Mouse (Mus musculus): ENCODE data around the gene Trim10.

Trim10 gene

GRCm38 (mm10) chr17:36869284-36869954, at the start of gene Trim10:
Gene Trim10 (plus strand): TSS chr17:36869574.
- no peak for DNase-seq (ENCODE audit: low spot score in 2 of 2)

DNA sequence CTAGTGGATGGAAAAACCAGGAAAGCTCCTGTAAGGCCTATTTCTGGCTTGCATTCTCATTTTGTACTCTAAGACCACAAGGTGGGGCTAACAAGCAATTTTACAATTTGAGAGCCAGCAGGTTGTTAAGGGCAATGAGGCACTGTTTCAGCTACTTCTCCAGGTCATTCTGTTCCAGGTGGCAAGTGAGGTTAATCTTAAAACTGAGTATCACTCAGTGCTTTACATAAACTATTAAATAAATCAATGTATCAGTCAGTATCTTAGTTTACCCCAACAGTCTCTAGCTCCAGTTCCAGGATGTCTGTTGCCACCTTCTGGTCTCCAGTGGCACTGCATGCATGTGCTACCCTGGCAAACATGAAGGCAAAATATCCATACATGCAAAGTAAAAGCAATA, 45.4 kb upstream of the Trim10 start:
- peak; percentile 33 to 52 for DNase-seq (ENCODE audit: low spot score in 2 of 2)

DNA sequence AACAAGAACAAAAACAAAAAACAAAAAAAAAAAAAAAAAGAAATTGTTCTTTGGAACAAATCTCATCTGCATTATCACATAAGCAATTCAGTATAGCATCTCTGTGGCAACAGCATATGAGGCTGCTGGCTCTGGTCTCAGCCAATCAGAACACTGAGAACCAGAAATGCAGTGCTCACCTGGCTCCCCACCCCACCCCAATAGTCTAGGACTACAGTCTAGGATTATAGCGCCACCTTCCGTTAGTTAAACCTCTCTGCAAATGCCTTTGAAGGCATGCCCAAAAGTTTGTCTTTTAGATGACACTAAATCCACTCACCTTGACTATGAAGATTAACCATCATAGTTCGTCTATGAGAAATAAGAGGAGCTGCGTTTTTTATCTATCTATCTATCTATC, 43.8 kb upstream of the Trim10 start:
- DNase-seq (ENCODE audit: low spot score in 2 of 2): no peak

- DNase-seq (ENCODE audit: low spot score in 2 of 2): peak; percentile 75 to 86
These were observed 43.4 kb upstream of the Trim10 start for GRCm38 (mm10) chr17:36826002-36826401.

- DNase-seq (ENCODE audit: low spot score in 2 of 2): no peak
These were observed 40.9 kb upstream of the Trim10 start for GRCm38 (mm10) chr17:36828488-36828887.

- no peak for DNase-seq (ENCODE audit: low spot score in 2 of 2)
These were observed 38.9 kb upstream of the Trim10 start for GRCm38 (mm10) chr17:36830470-36830869.

- DNase-seq (ENCODE audit: low spot score in 2 of 2): no peak
These were observed 36.7 kb upstream of the Trim10 start for GRCm38 (mm10) chr17:36832694-36833093.

DNA sequence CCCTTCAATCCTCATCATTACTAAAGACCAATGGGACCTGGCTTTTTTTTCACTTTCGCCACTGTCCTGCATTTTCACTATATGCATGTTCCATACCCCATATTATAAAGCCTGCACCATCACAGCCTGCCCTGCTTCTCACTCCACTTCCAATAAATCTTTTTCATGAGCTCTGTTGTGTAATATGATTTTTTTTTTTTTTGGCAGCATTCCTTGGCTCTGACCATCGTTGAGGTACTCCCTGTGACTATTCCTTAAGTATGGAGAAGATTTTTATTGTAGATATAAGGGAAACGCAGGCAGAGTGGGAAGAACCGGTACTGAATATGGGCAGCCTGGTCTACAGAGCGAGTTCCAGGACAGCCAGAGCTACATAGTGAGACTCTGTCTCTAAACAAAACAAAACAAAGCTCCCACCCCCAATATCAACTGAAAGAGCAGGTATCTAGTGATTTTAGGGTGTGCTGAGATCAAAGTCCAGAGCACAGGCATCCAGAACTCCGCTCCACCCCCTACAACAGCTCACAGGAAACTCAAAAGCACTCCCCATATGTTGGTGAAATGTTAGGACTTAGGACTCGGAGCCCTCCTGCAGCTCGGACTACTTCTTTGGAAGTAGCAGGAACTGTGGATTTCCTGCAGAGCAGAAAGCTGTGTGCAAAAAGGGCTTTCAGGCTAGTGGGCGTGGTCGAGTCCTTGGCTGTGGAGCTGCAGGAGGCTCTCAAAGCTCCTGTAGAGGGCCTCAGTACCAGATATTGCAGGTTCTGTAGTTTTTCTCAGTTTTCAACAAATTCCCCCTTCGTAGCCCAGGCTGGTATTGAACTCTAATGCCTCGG, 33.6 kb upstream of the Trim10 start:
- peak; percentile 37 to 63 for DNase-seq (ENCODE audit: low spot score in 2 of 2)

GRCm38 (mm10) chr17:36836427-36836812, 33.0 kb upstream of the Trim10 start:
- no peak for DNase-seq (ENCODE audit: low spot score in 2 of 2)

DNA sequence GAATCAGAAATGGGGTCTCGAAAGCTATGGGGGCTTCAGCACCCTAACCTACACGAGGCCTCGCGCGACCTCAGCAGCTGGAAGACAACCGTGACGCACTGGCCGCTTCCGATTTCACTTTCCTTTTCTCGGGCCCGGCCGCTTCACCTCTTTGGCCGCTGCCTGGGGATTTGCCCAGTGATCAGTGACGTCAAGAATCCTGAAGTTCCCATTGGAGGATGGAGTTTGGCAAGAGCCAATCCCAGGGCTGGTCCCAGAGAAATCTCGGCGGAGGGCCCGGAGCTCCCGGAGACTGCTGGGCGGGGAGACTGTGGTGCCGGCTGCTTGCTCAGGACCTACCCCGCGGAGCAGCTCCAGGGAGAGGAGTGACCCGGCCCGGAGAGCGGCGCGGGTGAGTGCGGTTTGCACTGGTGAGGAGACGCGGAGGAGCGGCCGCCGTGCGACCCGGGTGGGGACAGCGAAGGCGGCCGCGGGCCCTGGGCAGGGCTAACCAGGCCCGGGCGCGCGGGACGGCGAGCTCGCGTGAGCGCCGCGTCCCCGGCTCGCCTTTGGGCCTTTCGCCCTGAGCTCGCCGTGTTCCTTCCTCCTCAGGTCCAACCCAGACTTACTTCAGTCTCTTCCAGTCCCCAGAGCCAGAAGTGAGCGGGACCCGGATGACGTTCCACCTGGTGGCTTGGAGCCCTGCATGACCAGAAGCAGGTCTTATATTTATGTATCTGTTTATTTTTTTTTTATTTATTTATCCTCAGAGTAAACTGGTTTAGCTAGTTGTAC, 32.3 kb upstream of the Trim10 start, which contains the start of gene Trim26:
Trim26 (plus strand) TSS at position 261 of the 774 bp plus-strand sequence.
- peak; percentile 98 to 99 for DNase-seq (ENCODE audit: low spot score in 2 of 2)

DNA sequence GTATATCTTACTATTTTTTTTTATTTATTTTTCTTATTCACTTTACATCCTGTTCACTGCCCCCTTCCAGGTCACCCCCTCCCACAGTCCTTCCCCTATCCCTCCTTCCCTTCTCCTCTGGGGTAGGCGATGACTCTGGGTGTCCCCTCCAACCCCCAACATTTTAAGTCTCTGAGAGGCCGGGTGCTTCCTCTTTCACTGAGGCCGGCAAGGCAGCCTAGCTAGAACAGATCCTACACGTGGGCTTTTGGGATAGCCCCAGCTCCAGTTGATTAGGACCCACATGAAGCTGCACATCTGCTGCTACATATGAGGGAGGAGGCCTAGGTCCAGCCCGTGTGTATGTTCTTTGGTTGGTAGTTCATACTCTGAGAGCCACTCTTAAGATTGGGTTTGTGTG, 30.4 kb upstream of the Trim10 start:
- DNase-seq (ENCODE audit: low spot score in 2 of 2): no peak

GRCm38 (mm10) chr17:36839931-36840330, 29.4 kb upstream of the Trim10 start:
- no peak for DNase-seq (ENCODE audit: low spot score in 2 of 2)

- DNase-seq (ENCODE audit: low spot score in 2 of 2): no peak
These were observed 28.4 kb upstream of the Trim10 start for GRCm38 (mm10) chr17:36840961-36841445.

DNA sequence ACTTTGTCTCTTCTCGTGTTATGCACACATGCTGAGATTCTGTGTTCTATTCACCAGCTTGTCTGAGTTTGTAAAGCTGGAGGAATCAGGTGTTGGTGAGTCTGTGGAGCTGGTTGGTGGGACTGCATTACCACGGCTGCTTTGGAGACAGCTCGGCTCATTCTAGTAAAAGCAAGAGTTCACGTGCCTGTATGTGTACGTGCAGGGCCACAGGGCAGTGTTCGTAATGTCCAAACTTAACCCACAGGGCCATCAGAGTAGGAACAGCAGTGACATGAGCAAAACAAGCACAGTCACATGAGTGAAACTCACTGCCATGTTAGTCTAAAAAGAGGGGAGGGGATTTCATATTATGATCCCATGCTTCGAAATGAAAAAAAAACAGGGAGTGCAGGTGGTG, 25.7 kb upstream of the Trim10 start:
- DNase-seq (ENCODE audit: low spot score in 2 of 2): no peak

DNA sequence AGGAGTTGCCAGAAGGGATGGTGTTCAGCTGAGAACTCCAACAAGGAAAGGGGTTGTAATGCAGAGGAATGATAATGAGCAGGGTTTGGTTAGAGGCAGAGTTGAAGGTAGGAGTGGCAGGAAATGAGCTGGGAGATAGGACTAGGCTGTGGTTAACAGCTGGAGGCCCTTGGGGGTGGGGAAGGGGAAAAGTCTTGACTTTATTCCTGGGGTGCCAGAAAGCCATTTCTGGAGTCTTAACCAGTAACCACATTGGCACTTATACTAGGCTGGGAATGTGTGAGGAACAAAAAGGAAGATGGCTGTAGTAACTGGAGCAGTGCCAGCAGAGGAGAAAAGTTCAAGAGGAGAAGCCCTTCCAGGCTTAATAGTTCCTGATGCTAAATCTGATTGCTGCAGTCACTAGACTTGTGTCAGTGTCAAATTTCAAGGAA, 25.1 kb upstream of the Trim10 start:
- no peak for DNase-seq (ENCODE audit: low spot score in 2 of 2)

- DNase-seq (ENCODE audit: low spot score in 2 of 2): no peak
These were observed 24.6 kb upstream of the Trim10 start for GRCm38 (mm10) chr17:36844725-36845124.

DNA sequence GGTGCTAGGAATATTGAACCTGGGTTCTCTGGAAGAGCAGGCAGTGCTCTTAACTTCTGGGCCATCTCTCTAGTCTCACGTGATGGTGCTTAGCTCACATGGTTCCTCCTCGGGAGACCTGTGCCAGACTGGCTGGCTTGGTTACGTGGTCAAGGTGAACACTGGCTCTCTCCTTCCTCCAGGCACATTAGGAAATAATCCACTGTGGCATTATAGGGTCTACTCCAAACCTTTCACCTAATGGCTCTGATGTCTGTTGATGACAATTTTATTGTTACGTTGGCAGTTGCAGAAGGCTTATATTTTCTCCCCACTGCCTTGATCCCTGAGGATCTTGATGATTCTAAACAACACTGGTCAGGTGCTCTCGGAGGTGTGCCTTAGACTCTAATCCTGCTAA, 20.5 kb upstream of the Trim10 start:
- DNase-seq (ENCODE audit: low spot score in 2 of 2): no peak

- DNase-seq (ENCODE audit: low spot score in 2 of 2): no peak
These were observed 19.4 kb upstream of the Trim10 start for GRCm38 (mm10) chr17:36849992-36850391.

DNA sequence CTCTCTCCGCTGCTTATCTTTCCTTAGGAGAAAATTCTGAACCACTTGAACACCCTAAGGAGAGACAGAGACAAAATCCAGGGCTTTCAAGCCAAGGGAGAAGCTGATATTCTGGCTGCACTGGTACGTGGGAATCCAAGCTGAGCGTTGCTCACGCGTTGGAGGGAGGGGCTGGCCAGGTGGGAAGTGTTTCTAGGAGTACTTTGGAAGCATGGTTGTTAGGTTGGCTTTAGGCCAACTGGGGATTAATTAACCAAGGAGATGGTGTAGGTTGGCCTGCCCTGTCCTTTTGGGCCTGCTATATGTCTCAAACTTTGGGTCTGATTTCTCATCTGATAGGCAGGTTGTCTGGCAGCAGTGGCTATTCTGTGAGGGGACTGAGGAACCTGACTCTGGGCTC, 18.2 kb upstream of the Trim10 start:
- no peak for DNase-seq (ENCODE audit: low spot score in 2 of 2)

DNA sequence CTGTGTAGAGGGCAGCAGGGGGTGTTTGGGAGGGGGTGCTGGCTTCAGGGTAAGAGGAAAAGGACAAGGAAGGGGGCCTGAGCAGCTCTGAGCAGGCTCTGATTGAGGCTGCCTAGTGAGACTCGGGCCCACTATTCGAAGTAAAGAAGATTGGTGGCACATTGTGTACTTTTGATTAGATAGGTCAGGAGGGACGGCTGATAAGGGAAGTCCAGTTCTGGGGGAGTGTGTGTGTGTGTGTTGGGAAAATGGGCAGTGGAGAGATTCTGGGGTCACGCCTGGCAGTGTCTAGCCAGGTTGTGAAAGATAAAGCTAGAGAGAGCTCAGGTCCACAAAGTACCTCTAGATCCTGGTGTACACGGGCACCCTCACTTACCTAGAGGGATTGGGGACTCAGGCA, 17.7 kb upstream of the Trim10 start:
- no peak for DNase-seq (ENCODE audit: low spot score in 2 of 2)

- no peak for DNase-seq (ENCODE audit: low spot score in 2 of 2)
These were observed 13.9 kb upstream of the Trim10 start for GRCm38 (mm10) chr17:36855484-36855883.

DNA sequence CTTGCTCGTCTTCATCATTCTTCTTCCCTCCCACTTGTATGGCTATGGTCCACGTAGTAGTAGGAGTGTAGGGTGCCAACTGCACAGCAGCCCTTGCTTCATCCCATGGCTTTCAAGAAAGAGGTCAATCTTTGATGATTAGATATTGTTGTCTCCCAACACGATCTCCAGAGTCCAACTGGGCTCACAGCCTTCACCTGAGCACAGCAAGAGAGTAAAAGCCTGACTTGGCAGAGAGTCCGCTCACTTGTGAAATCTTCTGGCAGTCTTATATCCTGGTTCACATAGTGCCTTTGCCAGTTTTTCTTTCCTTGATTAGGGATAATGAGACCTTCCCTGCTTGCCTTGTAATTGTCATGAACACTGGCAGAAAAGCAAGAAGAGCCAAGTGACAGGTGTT, 13.1 kb upstream of the Trim10 start:
- DNase-seq (ENCODE audit: low spot score in 2 of 2): peak in 1 of 2 experiments; percentile 31

Measured in urinary bladder, postnatal 36 days (tissue).